9 mouse cellular contexts compared by ENCODE assay signal in genomic region chr6:71706871-71707270, GRCm38 (mm10). TPM values are rescaled to one million over a fixed set of nuclear protein-coding genes. Genes with fewer than 3 reads are reported as not detected.
DNase-seq lines count a peak whose midpoint lies in the region; ATAC-seq lines count a peak whose summit lies in the region.
"Had no signal": no experiment of that assay in that cellular context is flagged by ENCODE, and none has a peak within 500 bp of the region (broad histone marks: within the 10 kb centered on the region; RNA-seq: fewer than 3 reads in every experiment).

No protein-coding gene starts in this region.

- no peaks in the 10 kb centered on the region for H3K36me3 ChIP-seq in heart, embryonic 11.5 days (ENCODE audit: control insufficient read depth, insufficient read depth, low read length)
- no peaks in the 10 kb centered on the region for H3K36me3 ChIP-seq in embryonic facial prominence, embryonic 10.5 days (replicated peaks)
- no peaks in the 10 kb centered on the region for H3K36me3 ChIP-seq in hindbrain, embryonic 11.5 days (ENCODE audit: control insufficient read depth, insufficient read depth, low read length)
- no peaks in the 10 kb centered on the region for H3K36me3 ChIP-seq in midbrain, embryonic 14.5 days (ENCODE audit: control insufficient read depth, insufficient read depth, low read length)

- H3K9ac ChIP-seq in heart, embryonic 11.5 days (ENCODE audit: low read depth, low read length), result no peak overlapping the region
- H3K9ac ChIP-seq in hindbrain, embryonic 11.5 days (ENCODE audit: low read depth, low read length), result no peak overlapping the region
- H3K9ac ChIP-seq in midbrain, embryonic 14.5 days (replicated peaks; ENCODE audit: low read length), result no peak overlapping the region; the same call in 1 of the 2 replicates

- 76% methylated on average over 12 of the region's 12 CpGs for WGBS in heart, embryonic 11.5 days (ENCODE audit: insufficient replicate concordance)
- WGBS in embryonic facial prominence, embryonic 10.5 days, result 84% methylated on average over 12 of the region's 12 CpGs
- WGBS in hindbrain, embryonic 11.5 days, result 76% methylated on average over 12 of the region's 12 CpGs
- WGBS in midbrain, embryonic 14.5 days, result 81% methylated on average over 12 of the region's 12 CpGs

- H3K27me3 ChIP-seq in heart, embryonic 11.5 days (ENCODE audit: control insufficient read depth, insufficient read depth, low read length), result peaks cover 4% of the 10 kb centered on the region; the same call in 1 of the 2 replicates
- peaks cover 56% of the 10 kb centered on the region for H3K27me3 ChIP-seq in embryonic facial prominence, embryonic 10.5 days (replicated peaks; ENCODE audit: low read depth, poor library complexity, severe bottlenecking)
- no peaks in the 10 kb centered on the region for H3K27me3 ChIP-seq in hindbrain, embryonic 11.5 days (ENCODE audit: control insufficient read depth, insufficient read depth, low read length)
- H3K27me3 ChIP-seq in midbrain, embryonic 14.5 days (ENCODE audit: control insufficient read depth, insufficient read depth, low read length), result no peaks in the 10 kb centered on the region

- H3K27ac ChIP-seq in heart, embryonic 11.5 days (ENCODE audit: low read depth, low read length), result no peak overlapping the region
- no peak overlapping the region for H3K27ac ChIP-seq in embryonic facial prominence, embryonic 10.5 days (replicated peaks)
- no peak overlapping the region for H3K27ac ChIP-seq in hindbrain, embryonic 11.5 days (ENCODE audit: low read depth, low read length)
- no peak overlapping the region for H3K27ac ChIP-seq in midbrain, embryonic 14.5 days (replicated peaks; ENCODE audit: low read depth, low read length)

- no peak for ATAC-seq in heart, embryonic 11.5 days (replicated peaks; ENCODE audit: insufficient number of reproducible peaks, low FRiP score, low TSS enrichment)
- peak; percentile 23; the same call in 1 of the 2 replicates for ATAC-seq in hindbrain, embryonic 11.5 days (ENCODE audit: low FRiP score)
- no peak for ATAC-seq in midbrain, embryonic 14.5 days (ENCODE audit: low FRiP score, low TSS enrichment)
- no peak for ATAC-seq in frontal cortex, adult (ENCODE audit: low TSS enrichment)

- H3K4me1 ChIP-seq in heart, embryonic 11.5 days (ENCODE audit: control insufficient read depth, insufficient read depth, low read length), result peaks cover 8% of the 10 kb centered on the region
- peaks cover 19% of the 10 kb centered on the region for H3K4me1 ChIP-seq in embryonic facial prominence, embryonic 10.5 days
- 0 out of 2 replicates have a peak, but pooled peaks cover 3% of the 10 kb centered on the region for H3K4me1 ChIP-seq in hindbrain, embryonic 11.5 days (replicated peaks; ENCODE audit: control insufficient read depth, insufficient read depth, low read length)
- peaks cover 12% of the 10 kb centered on the region for H3K4me1 ChIP-seq in midbrain, embryonic 14.5 days (ENCODE audit: control insufficient read depth, insufficient read depth, low read length)

- H3K4me3 ChIP-seq in heart, embryonic 11.5 days (ENCODE audit: low read depth, low read length), result no peak overlapping the region
- H3K4me3 ChIP-seq in embryonic facial prominence, embryonic 10.5 days, result 0 out of 2 replicates have a peak overlapping the region, but pooled peaks have one; percentile 80
- no peak overlapping the region for H3K4me3 ChIP-seq in hindbrain, embryonic 11.5 days (ENCODE audit: low read depth, low read length)
- H3K4me3 ChIP-seq in midbrain, embryonic 14.5 days (replicated peaks; ENCODE audit: low read depth, low read length), result peak overlapping the region; percentile 71

- peak overlapping the region; percentile 89; the same call in 1 of the 2 replicates for H3K4me2 ChIP-seq in heart, embryonic 11.5 days
- H3K4me2 ChIP-seq in hindbrain, embryonic 11.5 days (replicated peaks; ENCODE audit: low read depth, low read length), result no peak overlapping the region
- H3K4me2 ChIP-seq in midbrain, embryonic 14.5 days (ENCODE audit: low read length), result peak overlapping the region; percentile 73

- no peak for DNase-seq in heart, postnatal 10 days
- no peak for DNase-seq in embryonic facial prominence, embryonic 10.5 days (ENCODE audit: low spot score)
- peak; percentile 7 for DNase-seq in hindbrain, embryonic 11.5 days (ENCODE audit: low spot score)
- no peak for DNase-seq in midbrain, embryonic 14.5 days
- DNase-seq in spleen, adult 12 weeks (ENCODE audit: low spot score), result no peak
- no peak for DNase-seq in ovary, postnatal 14 days (ENCODE audit: low spot score)
- DNase-seq: kidney, adult 11 months had no signal

- H3K9me3 ChIP-seq in heart, embryonic 11.5 days (replicated peaks; ENCODE audit: control insufficient read depth, low read length), result no peaks in the 10 kb centered on the region
- H3K9me3 ChIP-seq in embryonic facial prominence, embryonic 10.5 days, result no peaks in the 10 kb centered on the region
- no peaks in the 10 kb centered on the region for H3K9me3 ChIP-seq in hindbrain, embryonic 11.5 days (ENCODE audit: control insufficient read depth, low read length)
- H3K9me3 ChIP-seq in midbrain, embryonic 14.5 days (ENCODE audit: control insufficient read depth, low read length), result no peaks in the 10 kb centered on the region

- intact Hi-C loops in heart, postnatal 10 days (cut with DNase I), result loop anchor here (5.0 kb wide), 1 partner anchor 50 kb away; no protein-coding TSS in a partner anchor

RNA-seq across cellular contexts. Expression of gene Reep1, which starts 0.5 kb away (rescaled TPM):
- 20.8 and 25.0 TPM in 2 replicates for polyA plus RNA-seq in heart, embryonic 11.5 days (2014; fragmentation: Nextera tagmentation; extraction: Ambion mirVana)
- 10 to 100 TPM; 20.1 to 21.7 TPM for total RNA-seq in heart, postnatal 10 days (2021)
- polyA plus RNA-seq in embryonic facial prominence, embryonic 10.5 days (2016; fragmentation: Nextera tagmentation; extraction: Ambion mirVana), result 17.4 and 18.3 TPM in 2 replicates
- polyA plus RNA-seq in hindbrain, embryonic 11.5 days (2014; fragmentation: Nextera tagmentation; extraction: Ambion mirVana), result 75.3 and 87.5 TPM in 2 replicates
- polyA plus RNA-seq in midbrain, embryonic 14.5 days (2014; fragmentation: Nextera tagmentation; extraction: Ambion mirVana), result 228 and 298 TPM in 2 replicates

Comparison
In these comparisons a context has a peak if more than half of its experiments do, and no peak if none do; other contexts are left out.
1. H3K4me3 ChIP-seq: peak in embryonic facial prominence, embryonic 10.5 days (single experiment) and midbrain, embryonic 14.5 days (single experiment); none in heart, embryonic 11.5 days (single experiment) and hindbrain, embryonic 11.5 days (single experiment).